Mouse (Mus musculus): ENCODE measurements around the gene Myo1e. TPM values are rescaled to one million over a fixed set of nuclear protein-coding genes. Genes with fewer than 3 reads are reported as not detected.

Myo1e gene
- total and polyA plus RNA-seq, 2 experiments from 2014 or later: 3.0 to 5.9 TPM

DNA sequence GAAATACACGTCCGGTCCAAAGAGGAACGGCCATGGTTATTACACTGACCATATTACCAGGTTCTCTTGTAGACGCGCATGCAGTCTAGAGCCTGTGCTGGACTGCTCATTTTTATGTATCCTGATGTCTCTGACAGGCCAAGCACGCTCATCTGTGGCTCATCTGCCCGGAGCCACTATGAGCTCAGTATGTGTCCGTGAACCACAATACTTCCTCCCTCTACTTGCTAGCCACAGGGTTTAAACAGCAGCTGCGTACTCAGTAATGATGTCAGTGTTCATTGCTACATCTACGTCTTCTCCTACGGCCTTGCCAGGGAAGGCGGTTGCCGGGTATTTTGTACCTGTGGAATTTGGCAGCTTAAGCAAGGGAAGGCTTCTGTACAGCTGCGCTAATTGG lies 4.5 kb downstream of the Myo1e start:
- DNase-seq (ENCODE audit: low spot score) (no peak), ATAC-seq (ENCODE audit: low FRiP score) (no peak)
- no peak overlapping the region for H3K4me2 ChIP-seq (ENCODE audit: low read depth, low read length, poor library complexity, severe bottlenecking)
- peaks cover 11% of the 10 kb centered on the region; the same call in 1 of the 2 replicates for H3K27me3 ChIP-seq (ENCODE audit: insufficient read depth, low read length)
- peaks cover 8% of the 10 kb centered on the region; the same call in 1 of the 2 replicates for H3K4me1 ChIP-seq (ENCODE audit: insufficient read depth, low read length)
- no peaks in the 10 kb centered on the region for H3K9me3 ChIP-seq (ENCODE audit: low read length)
- 79% methylated on average over 14 of the region's 14 CpGs for WGBS
- H3K36me3 ChIP-seq (ENCODE audit: insufficient read depth, low read length): no peaks in the 10 kb centered on the region
- H3K27ac ChIP-seq (ENCODE audit: low read depth, low read length): no peak overlapping the region
- H3K9ac ChIP-seq (replicated peaks; ENCODE audit: low read length, poor library complexity, severe bottlenecking): no peak overlapping the region
- no peak overlapping the region for H3K4me3 ChIP-seq (ENCODE audit: low read depth, low read length)
- no peak for TF ChIP-seq CTCF (IDR thresholded peaks at IDR 0.05)

DNA sequence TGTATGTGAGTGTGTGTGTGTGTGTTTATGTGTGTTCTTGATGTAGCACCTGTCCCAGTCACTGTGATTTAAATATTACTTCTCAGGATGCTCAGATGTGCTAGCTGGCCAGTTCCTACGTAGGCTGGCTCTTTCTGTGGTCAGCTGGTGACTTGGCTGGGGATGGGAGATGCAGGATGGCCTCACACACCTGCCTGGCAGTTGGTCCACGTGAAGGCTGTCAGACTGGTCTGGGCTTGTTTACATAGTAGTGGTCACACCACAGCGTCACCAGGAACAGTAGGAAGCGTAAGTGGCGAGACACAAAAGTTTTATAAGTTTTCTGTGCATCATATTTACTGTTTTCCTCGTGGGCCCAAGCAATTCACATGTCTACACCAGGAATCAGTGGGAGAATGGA lies 9.4 kb downstream of the Myo1e start:
- no peaks in the 10 kb centered on the region for H3K36me3 ChIP-seq (ENCODE audit: insufficient read depth, low read length)
- WGBS: 86% methylated on average over 6 of the region's 6 CpGs
- no peak overlapping the region for H3K4me3 ChIP-seq (ENCODE audit: low read depth, low read length)
- H3K9ac ChIP-seq (replicated peaks; ENCODE audit: low read length, poor library complexity, severe bottlenecking): no peak overlapping the region
- H3K27ac ChIP-seq (ENCODE audit: low read depth, low read length): no peak overlapping the region
- no peak for ATAC-seq (ENCODE audit: low FRiP score)
- no peak for TF ChIP-seq CTCF (IDR thresholded peaks at IDR 0.05)
- DNase-seq (ENCODE audit: low spot score): no peak
- no peaks in the 10 kb centered on the region for H3K9me3 ChIP-seq (ENCODE audit: low read length)
- no peaks in the 10 kb centered on the region for H3K27me3 ChIP-seq (ENCODE audit: insufficient read depth, low read length)
- no peak overlapping the region for H3K4me2 ChIP-seq (ENCODE audit: low read depth, low read length, poor library complexity, severe bottlenecking)
- no peaks in the 10 kb centered on the region for H3K4me1 ChIP-seq (ENCODE audit: insufficient read depth, low read length)

DNA sequence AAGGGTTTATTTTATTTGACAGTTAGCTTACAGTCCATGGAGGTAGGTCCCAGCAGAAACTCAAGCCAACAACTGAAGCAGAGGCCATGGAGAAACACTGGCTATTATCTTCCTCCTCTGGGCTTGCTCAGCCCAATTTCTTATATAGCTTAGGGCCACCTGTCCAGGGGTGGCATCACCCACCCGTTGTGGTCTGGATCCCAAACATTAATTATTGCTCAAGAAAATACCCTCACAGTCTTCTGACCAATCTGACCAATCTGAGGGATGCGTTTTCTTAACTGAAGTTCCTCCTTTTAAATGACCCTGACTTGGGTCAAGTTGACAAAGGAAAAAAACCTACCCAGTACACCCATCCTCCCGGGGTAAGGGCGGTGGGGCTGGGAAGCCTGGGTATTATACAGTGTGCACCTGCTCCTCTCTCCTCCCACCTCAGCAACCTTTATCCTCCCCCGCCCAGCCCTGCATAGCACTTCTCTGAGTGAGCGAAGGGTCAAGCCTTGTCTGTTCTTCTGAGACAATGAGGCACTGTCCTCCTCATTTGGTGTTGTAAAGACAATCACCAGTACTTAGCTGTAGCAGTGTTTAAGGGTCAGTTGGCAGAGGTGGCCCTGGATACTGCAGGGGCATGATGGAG lies 12.3 kb downstream of the Myo1e start:
- H3K9me3 ChIP-seq (ENCODE audit: low read length): no peaks in the 10 kb centered on the region
- H3K27me3 ChIP-seq (ENCODE audit: insufficient read depth, low read length): no peaks in the 10 kb centered on the region
- no peak overlapping the region for H3K4me3 ChIP-seq (ENCODE audit: low read depth, low read length)
- H3K4me1 ChIP-seq (ENCODE audit: insufficient read depth, low read length): no peaks in the 10 kb centered on the region
- DNase-seq (ENCODE audit: low spot score): no peak
- no peak for TF ChIP-seq CTCF (IDR thresholded peaks at IDR 0.05)
- 84% methylated on average over 6 of the region's 6 CpGs for WGBS
- no peak for ATAC-seq (ENCODE audit: low FRiP score)
- no peak overlapping the region for H3K27ac ChIP-seq (ENCODE audit: low read depth, low read length)
- no peaks in the 10 kb centered on the region for H3K36me3 ChIP-seq (ENCODE audit: insufficient read depth, low read length)
- no peak overlapping the region for H3K4me2 ChIP-seq (ENCODE audit: low read depth, low read length, poor library complexity, severe bottlenecking)
- H3K9ac ChIP-seq (replicated peaks; ENCODE audit: low read length, poor library complexity, severe bottlenecking): no peak overlapping the region

DNA sequence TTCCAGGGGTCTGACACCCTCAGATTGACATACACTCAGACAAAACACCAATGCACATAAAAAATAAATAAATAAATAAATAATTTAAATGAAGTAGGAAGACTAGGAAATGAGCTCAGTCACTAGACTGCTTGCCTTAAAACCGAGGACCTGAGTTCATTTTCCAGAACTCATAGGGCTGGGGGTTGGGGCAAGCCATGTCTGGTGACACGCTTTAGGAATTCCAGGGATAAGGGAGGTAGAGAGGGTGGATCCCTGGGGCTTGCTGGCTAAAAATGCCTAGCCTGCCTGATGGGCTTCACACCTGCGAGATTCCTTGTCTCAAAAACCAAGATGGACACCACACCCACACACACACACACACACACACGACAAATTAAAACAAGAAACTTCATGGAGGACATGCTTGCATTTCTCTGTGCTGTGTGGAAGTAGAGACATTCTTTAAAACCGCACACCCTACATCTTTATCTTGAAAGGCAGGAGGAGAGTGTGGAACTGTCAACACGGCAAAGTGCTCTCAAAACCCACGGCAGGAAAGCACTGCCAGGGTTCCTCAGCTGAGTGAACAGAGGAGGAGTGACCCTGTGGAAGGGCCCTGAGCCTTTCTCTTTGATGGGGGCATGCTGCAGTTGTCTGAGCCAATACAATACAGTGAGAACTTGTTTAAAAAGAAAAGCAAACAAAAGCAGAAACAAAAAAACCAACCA lies 13.5 kb downstream of the Myo1e start:
- Histone ChIP-seq H3K36me3 (ENCODE audit: insufficient read depth, low read length) (no peaks in the 10 kb centered on the region), H3K27me3 (ENCODE audit: insufficient read depth, low read length) (no peaks in the 10 kb centered on the region), H3K9me3 (ENCODE audit: low read length) (no peaks in the 10 kb centered on the region), H3K4me2 (ENCODE audit: low read depth, low read length, poor library complexity, severe bottlenecking) (no peak overlapping the region), H3K27ac (ENCODE audit: low read depth, low read length) (no peak overlapping the region), H3K9ac (replicated peaks; ENCODE audit: low read length, poor library complexity, severe bottlenecking) (no peak overlapping the region), H3K4me3 (ENCODE audit: low read depth, low read length) (no peak overlapping the region), H3K4me1 (ENCODE audit: insufficient read depth, low read length) (no peaks in the 10 kb centered on the region)
- WGBS: 71% methylated on average over 7 of the region's 7 CpGs
- no peak for ATAC-seq (ENCODE audit: low FRiP score)
- no peak for DNase-seq (ENCODE audit: low spot score)
- no peak for TF ChIP-seq CTCF (IDR thresholded peaks at IDR 0.05)

DNA sequence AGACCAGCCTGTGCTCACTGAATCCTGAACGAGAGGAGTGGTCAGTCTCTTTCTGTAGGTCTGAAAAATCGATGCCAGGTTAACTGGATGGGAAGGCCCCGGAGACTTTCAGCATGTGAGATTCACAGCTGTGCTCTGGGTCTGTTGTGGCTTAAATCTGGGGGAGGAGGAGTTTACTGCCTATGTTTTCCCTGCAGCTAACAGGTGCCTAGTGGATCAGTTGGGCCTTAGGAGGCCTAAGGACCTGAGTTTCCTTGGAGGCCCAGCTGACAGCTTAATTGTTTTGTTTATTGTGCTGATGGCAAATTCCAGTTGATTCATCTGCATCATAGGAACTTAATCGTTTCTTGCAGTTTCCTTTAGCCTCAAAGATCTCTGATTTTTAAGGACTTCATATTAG lies 16.0 kb downstream of the Myo1e start:
- no peak overlapping the region for H3K4me3 ChIP-seq (ENCODE audit: low read depth, low read length)
- 84% methylated on average over 4 of the region's 4 CpGs for WGBS
- H3K36me3 ChIP-seq (ENCODE audit: insufficient read depth, low read length): no peaks in the 10 kb centered on the region
- H3K9me3 ChIP-seq (ENCODE audit: low read length): no peaks in the 10 kb centered on the region
- no peak overlapping the region for H3K4me2 ChIP-seq (ENCODE audit: low read depth, low read length, poor library complexity, severe bottlenecking)
- TF ChIP-seq CTCF (IDR thresholded peaks at IDR 0.05): no peak
- H3K27me3 ChIP-seq (ENCODE audit: insufficient read depth, low read length): no peaks in the 10 kb centered on the region
- no peak overlapping the region for H3K9ac ChIP-seq (replicated peaks; ENCODE audit: low read length, poor library complexity, severe bottlenecking)
- no peak overlapping the region for H3K27ac ChIP-seq (ENCODE audit: low read depth, low read length)
- no peaks in the 10 kb centered on the region for H3K4me1 ChIP-seq (ENCODE audit: insufficient read depth, low read length)
- DNase-seq (ENCODE audit: low spot score): no peak
- ATAC-seq (ENCODE audit: low FRiP score): no peak

DNA sequence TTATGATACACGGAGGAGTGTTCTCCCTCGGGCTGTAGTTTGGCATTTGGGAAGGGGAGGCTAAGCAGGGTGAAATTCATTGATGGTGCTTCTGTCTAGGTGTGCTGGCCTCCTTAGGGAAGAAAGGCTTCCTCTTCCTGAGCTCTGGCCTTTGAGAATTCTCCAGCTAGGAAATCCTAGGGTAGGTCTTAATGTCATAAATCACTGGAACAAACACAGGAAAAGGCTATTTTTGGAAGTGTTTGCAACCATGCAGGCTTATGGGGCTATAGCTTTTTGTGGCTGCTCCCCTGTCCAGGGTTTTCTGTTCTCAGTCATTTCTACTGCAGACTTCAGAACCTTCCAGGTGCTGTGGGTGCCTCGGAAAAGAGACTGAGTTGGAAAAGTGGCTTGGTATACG lies 16.9 kb downstream of the Myo1e start:
- no peaks in the 10 kb centered on the region for H3K4me1 ChIP-seq (ENCODE audit: insufficient read depth, low read length)
- 76% methylated on average over 4 of the region's 4 CpGs for WGBS
- H3K9me3 ChIP-seq (ENCODE audit: low read length): no peaks in the 10 kb centered on the region
- no peak overlapping the region for H3K9ac ChIP-seq (replicated peaks; ENCODE audit: low read length, poor library complexity, severe bottlenecking)
- ATAC-seq (ENCODE audit: low FRiP score) (no peak), DNase-seq (ENCODE audit: low spot score) (no peak)
- H3K27me3 ChIP-seq (ENCODE audit: insufficient read depth, low read length): no peaks in the 10 kb centered on the region
- no peak overlapping the region for H3K4me2 ChIP-seq (ENCODE audit: low read depth, low read length, poor library complexity, severe bottlenecking)
- H3K27ac ChIP-seq (ENCODE audit: low read depth, low read length): no peak overlapping the region
- no peak overlapping the region for H3K4me3 ChIP-seq (ENCODE audit: low read depth, low read length)
- H3K36me3 ChIP-seq (ENCODE audit: insufficient read depth, low read length): no peaks in the 10 kb centered on the region
- TF ChIP-seq CTCF (IDR thresholded peaks at IDR 0.05): no peak
